Mouse (Mus musculus) midbrain, embryonic 11.5 days (tissue): Measurements from ENCODE around the gene Ssr3. TPM values are rescaled to one million over a fixed set of nuclear protein-coding genes. Genes with fewer than 3 reads are reported as not detected.
A peak's percentile ranks its signal among the peaks of the same experiment; 100 is the strongest.

Experiments
- ATAC-seq: fragments of 200-750 bp; cut with Nextera tagmentation; 2 replicates; pipeline ENCODE4 v1.8.0; 2017; ENCODE audit warnings: moderate TSS enrichment, moderate library complexity; ENCODE audit not compliant: low FRiP score
- DNase-seq: peaks from one replicate; pipeline ENCODE4 v3.0.0; 2015; ENCODE audit warnings: low spot score; ENCODE audit errors: missing footprints
- H3K27ac ChIP-seq: fragments of 300-500 bp; sonication (generic); 2 replicates; pipeline ENCODE4 v1.5.1; 2014; ENCODE audit warnings: low read depth, low read length
- H3K27me3 ChIP-seq: fragments of 300-500 bp; sonication (generic); 2 replicates; pipeline ENCODE4 v1.6.1; 2014; ENCODE audit warnings: mild to moderate bottlenecking, low read length, moderate library complexity, mixed read lengths; ENCODE audit not compliant: control insufficient read depth, insufficient read depth
- H3K36me3 ChIP-seq: fragments of 300-500 bp; sonication (generic); 2 replicates; pipeline ENCODE4 v1.6.1; 2014; ENCODE audit warnings: mild to moderate bottlenecking, low read length, moderate library complexity, mixed read lengths; ENCODE audit not compliant: control insufficient read depth, insufficient read depth
- H3K4me1 ChIP-seq: fragments of 300-500 bp; sonication (generic); 2 replicates; pipeline ENCODE4 v1.6.1; 2014; ENCODE audit warnings: low read length; ENCODE audit not compliant: control insufficient read depth, insufficient read depth
- H3K4me2 ChIP-seq: fragments of 300-500 bp; sonication (generic); 2 replicates; pipeline ENCODE4 v1.6.1; 2014; ENCODE audit warnings: mild to moderate bottlenecking, moderate library complexity
- H3K4me3 ChIP-seq: fragments of 300-500 bp; sonication (generic); 2 replicates; pipeline ENCODE4 v1.5.1; 2014; ENCODE audit warnings: low read depth, low read length
- H3K9ac ChIP-seq: fragments of 300-500 bp; sonication (generic); 2 replicates; pipeline ENCODE4 v1.6.1; 2014; ENCODE audit warnings: low read length
- H3K9me3 ChIP-seq: fragments of 300-500 bp; sonication (generic); 2 replicates; pipeline ENCODE4 v1.6.1; 2016; ENCODE audit warnings: low read length; ENCODE audit not compliant: control insufficient read depth
- WGBS: fragments of 180-500 bp; shearing (Covaris S2); extraction: QIAGEN DNeasy Blood & Tissue Kit; methylation state at CpG from one replicate; pipeline ENCODE4 v1.1.7; 2014; 5-methylcytosine and 5-hydroxymethylcytosine counted together
- polyA plus RNA-seq: library from polyadenylated mRNA; unstranded; fragments of >200 nt; fragmentation: Nextera tagmentation; extraction: Ambion mirVana; gene quantifications from 2 replicates; pipeline ENCODE4 v1.2.1, GENCODE M21; 2014

Gene Ssr3
- polyA plus RNA-seq, 1 experiment from 2014 or later: 295 TPM

DNA sequence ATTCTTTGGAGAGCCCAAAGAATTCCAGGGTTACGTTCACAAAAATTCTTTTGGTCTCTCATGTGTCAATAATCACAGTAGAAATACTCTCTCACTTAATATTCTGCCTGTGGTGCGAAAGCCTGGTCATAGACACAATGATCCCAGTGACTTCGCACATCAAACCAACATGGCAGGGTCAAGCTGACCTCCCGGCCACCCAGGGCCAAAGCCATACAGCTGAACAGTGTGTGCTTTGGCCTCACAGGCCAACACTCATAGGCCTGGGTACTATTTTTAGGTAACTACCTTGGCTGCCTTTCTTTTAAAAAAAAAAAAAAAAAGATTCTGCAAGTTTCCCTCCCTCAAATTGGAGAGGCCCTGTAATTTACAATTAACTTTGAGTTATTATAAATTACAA, 11.3 kb downstream of the Ssr3 start:
- H3K4me3 ChIP-seq: no peak overlapping the region
- H3K36me3 ChIP-seq: peaks cover 5% of the 10 kb centered on the region
- no peaks in the 10 kb centered on the region for H3K9me3 ChIP-seq
- WGBS: 79% methylated on average over 4 of the region's 4 CpGs
- DNase-seq (no peak), ATAC-seq (no peak)
- H3K9ac ChIP-seq: no peak overlapping the region
- H3K27ac ChIP-seq: no peak overlapping the region
- no peaks in the 10 kb centered on the region for H3K27me3 ChIP-seq
- H3K4me1 ChIP-seq: no peaks in the 10 kb centered on the region
- H3K4me2 ChIP-seq: no peak overlapping the region

DNA sequence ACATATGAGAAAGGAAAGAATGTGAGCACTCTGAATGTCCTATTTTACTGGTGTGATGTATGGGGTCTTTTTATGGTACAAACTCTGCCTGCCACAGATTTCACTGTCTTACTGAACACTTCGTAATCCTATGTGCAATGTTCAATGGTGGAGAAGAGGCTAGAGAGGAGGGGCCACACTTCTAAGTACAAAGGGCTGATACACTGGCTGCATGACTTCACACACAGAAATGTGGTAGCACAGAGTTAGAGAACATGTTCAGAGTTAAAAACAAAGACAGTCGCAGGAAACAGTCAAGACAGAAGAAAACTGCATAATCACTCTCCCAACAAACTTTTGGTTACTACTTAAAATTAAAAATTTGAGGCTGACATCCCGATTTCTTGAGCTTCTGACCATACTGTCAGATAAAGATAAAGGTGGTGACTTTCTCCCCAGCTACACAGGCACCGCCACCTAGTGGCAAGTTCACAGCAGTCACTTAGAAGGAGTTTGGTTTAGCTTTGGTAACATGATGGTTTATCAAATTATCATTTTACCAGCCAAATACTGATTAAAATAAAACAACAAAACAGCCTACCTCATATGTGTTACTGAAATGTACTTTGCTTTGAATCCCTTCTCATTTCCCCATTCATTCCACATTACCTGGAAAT, 12.4 kb downstream of the Ssr3 start:
- H3K4me3 ChIP-seq: no peak overlapping the region
- peaks cover 4% of the 10 kb centered on the region; the same call in 1 of the 2 replicates for H3K36me3 ChIP-seq
- H3K9me3 ChIP-seq: no peaks in the 10 kb centered on the region
- no peak overlapping the region for H3K27ac ChIP-seq
- WGBS: 75% methylated on average over 4 of the region's 4 CpGs
- H3K4me2 ChIP-seq: no peak overlapping the region
- ATAC-seq (0 out of 2 replicates have a peak, but pooled peaks have one; percentile 52), DNase-seq (peak; percentile 87)
- H3K4me1 ChIP-seq: no peaks in the 10 kb centered on the region
- no peak overlapping the region for H3K9ac ChIP-seq
- no peaks in the 10 kb centered on the region for H3K27me3 ChIP-seq

DNA sequence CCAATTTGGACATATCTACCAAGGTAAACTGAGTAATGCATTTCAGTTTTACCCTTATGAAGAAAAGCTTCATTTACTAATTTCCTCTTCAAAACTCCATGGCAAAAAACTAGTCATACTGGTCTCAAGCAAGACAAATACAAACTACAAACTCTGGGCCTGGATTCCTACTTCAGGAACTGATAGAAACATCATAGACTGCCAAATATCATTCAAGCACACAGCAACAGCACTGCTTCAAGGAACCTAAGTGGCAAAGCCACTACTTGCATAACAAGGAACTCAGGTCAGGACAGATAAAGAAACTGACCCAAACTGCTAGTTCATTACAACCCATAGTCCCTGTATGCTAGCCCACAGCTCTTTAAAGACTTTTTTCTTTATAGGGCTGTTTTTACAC, 13.7 kb downstream of the Ssr3 start:
- Histone ChIP-seq H3K9ac (no peak overlapping the region), H3K36me3 (peaks cover 4% of the 10 kb centered on the region; the same call in 1 of the 2 replicates), H3K27ac (no peak overlapping the region), H3K4me2 (no peak overlapping the region), H3K4me1 (peaks cover under 1% of the 10 kb centered on the region), H3K4me3 (no peak overlapping the region), H3K9me3 (no peaks in the 10 kb centered on the region), H3K27me3 (no peaks in the 10 kb centered on the region)
- DNase-seq (no peak), ATAC-seq (no peak)

DNA sequence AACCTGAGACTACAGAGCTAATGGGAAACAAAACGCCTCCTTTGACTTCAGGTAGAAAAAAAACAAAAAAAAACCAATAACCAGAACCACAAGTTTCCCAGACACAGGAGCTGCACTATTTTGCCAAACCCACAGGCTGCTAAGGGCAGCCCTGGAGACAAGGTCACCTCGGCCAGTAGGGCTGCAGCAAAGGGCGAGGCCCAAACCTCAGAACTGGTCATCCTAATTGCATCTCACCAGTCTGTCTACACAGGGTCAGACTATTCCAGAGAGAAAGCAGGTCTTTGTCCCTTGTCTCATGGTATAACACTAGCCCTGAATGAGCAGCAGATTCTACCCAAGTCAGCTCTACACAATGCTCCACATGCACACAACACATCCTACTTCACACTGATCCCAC, 17.7 kb downstream of the Ssr3 start:
- WGBS: 76% methylated on average over 3 of the region's 3 CpGs
- no peak overlapping the region for H3K9ac ChIP-seq
- no peaks in the 10 kb centered on the region for H3K9me3 ChIP-seq
- H3K36me3 ChIP-seq: peaks cover 4% of the 10 kb centered on the region; the same call in 1 of the 2 replicates
- no peak overlapping the region for H3K27ac ChIP-seq
- no peaks in the 10 kb centered on the region for H3K27me3 ChIP-seq
- H3K4me2 ChIP-seq: no peak overlapping the region
- ATAC-seq (no peak), DNase-seq (no peak)
- H3K4me1 ChIP-seq: peaks cover 2% of the 10 kb centered on the region
- no peak overlapping the region for H3K4me3 ChIP-seq

DNA sequence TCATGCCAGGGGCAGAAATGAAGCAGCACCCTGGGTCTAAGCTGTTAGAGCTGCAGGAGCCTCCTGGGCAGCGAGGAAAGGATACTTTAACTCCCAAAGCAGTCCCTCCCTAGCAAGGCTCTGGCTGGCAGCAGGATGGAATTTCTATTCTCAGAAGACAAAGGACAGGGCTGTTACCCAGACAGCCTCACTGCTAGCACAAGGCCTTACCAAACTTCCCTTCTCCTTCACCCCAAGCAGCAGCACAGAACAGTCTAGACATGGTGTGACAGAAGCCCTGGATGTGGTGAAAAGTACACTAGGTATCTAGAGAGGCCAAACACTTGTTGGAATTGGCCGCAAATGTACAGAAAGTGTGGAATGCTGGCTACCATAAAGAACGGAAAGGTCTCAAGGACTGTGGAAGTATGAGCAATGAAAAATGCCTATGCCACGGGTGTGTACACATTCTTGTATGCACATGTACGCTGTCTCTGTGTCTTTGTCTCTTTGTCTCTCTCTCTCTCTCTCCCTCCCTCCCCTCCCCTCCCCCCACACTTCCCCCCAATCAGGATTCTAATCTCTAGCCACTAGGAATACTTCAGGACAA, 18.7 kb downstream of the Ssr3 start:
- DNase-seq (no peak), ATAC-seq (peak; percentile 57; the same call in 1 of the 2 replicates)
- WGBS: 60% methylated on average over 5 of the region's 5 CpGs
- Histone ChIP-seq H3K36me3 (peaks cover 4% of the 10 kb centered on the region; the same call in 1 of the 2 replicates), H3K4me2 (no peak overlapping the region), H3K9me3 (no peaks in the 10 kb centered on the region), H3K9ac (peak overlapping the region; percentile 0; the same call in 1 of the 2 replicates), H3K4me1 (peaks cover 2% of the 10 kb centered on the region), H3K27ac (no peak overlapping the region), H3K27me3 (no peaks in the 10 kb centered on the region), H3K4me3 (no peak overlapping the region)

DNA sequence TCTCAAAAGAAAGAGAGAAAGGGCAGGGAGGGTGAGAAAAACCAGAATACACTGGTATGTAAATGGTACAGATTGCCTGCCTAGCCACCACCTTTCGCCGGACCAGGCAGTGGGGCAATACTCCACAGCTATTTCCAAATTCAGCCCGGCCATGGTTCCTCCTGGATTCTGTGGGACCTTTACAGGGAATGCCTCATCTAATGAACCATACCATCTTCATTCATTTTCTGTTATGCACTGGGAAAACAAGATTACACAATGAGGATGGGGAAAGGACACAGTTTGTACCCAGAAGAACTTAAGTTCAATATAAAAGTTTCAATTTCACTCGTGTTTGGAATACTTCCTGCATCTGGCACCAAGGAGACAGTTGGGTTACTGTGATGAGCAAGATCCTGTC, 19.9 kb downstream of the Ssr3 start:
- WGBS: 92% methylated on average over 4 of the region's 4 CpGs
- no peak overlapping the region for H3K4me3 ChIP-seq
- H3K9me3 ChIP-seq: no peaks in the 10 kb centered on the region
- no peak overlapping the region for H3K9ac ChIP-seq
- peaks cover 4% of the 10 kb centered on the region; the same call in 1 of the 2 replicates for H3K36me3 ChIP-seq
- DNase-seq: no peak
- H3K27me3 ChIP-seq: no peaks in the 10 kb centered on the region
- H3K4me1 ChIP-seq: peaks cover 2% of the 10 kb centered on the region
- ATAC-seq: no peak
- H3K27ac ChIP-seq: no peak overlapping the region
- H3K4me2 ChIP-seq: no peak overlapping the region

DNA sequence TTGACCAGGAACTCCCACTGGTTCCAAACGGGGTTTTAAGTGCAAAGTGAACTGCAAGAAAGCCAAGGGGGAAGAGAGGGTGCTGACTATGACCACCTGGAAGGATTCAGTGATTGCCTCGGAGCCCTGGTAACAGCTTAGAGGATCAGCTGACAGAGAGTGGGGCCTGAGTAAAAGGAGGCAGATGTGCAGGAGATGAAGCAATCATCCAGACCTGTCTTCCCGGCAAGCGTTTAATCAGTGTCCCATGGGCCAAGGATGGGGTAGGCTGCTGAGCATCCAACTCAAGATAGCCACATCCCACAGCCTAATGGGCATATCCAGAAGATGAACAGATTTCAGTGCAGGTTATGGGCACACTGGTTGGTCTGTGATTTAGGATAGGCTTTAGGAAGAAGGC, 24.5 kb downstream of the Ssr3 start:
- Histone ChIP-seq H3K27ac (no peak overlapping the region), H3K4me1 (no peaks in the 10 kb centered on the region), H3K4me3 (no peak overlapping the region), H3K4me2 (no peak overlapping the region), H3K27me3 (no peaks in the 10 kb centered on the region), H3K9ac (no peak overlapping the region), H3K9me3 (no peaks in the 10 kb centered on the region), H3K36me3 (no peaks in the 10 kb centered on the region)
- no peak for ATAC-seq
- WGBS: 66% methylated on average over 4 of the region's 4 CpGs
- DNase-seq: no peak

DNA sequence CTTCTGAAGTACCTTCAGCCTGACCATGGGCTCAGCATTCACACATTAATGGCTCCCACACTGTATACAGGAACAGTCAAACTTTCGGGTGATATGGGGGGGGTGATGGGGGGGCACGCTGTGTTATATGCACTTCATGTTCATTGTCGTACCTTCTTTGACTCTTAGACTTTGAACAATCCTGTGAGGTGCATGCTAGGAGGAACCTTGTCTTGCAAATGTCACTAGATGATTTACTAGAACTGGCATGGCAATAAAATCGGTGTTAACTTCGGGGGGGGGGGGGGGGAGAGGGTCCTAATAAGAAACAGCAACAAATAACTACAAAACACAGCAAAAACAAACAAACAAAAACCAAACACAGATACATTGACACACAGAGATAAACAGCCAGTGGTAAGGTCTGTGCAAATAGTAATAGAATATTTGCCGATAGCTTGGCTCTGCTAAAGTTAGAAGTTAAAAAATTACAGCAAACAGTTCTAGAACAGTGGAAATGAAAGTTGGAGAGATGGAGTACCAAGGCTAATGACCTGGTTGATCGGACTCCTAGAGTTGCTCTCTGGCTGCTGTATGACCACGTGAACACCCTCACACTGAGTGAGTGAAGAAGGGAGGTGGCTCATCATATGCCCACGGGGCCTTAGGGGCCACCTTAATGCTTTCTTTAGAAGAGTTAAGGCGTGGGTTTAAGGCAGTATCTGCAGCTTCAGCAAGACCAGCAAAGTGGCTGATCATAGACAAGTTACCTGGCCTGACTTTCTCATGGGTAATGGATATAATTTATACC, 26.3 kb downstream of the Ssr3 start:
- Histone ChIP-seq H3K36me3 (no peaks in the 10 kb centered on the region), H3K27me3 (no peaks in the 10 kb centered on the region), H3K9ac (no peak overlapping the region), H3K9me3 (no peaks in the 10 kb centered on the region), H3K4me2 (no peak overlapping the region), H3K27ac (no peak overlapping the region), H3K4me3 (no peak overlapping the region), H3K4me1 (no peaks in the 10 kb centered on the region)
- 90% methylated on average over 10 of the region's 10 CpGs for WGBS
- DNase-seq: no peak
- ATAC-seq: no peak

DNA sequence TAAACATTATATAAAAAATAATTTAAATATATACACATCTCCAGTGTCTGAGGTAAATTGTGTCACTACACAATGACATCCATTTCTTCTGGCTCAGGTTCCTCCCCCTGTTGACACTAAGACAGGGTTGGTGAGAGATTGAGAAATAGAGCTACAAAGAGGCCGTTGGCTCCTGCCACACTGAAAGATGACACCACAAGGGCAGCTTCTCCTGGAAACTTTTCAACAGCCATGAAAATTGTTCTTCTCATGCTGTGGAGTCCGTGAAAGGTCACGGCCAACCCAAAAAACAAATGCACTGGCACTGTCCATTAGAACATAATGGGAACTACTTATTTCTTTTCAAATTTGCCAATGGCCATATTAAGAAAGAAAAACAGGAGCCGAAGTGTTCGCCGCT, 27.2 kb downstream of the Ssr3 start:
- Histone ChIP-seq H3K27me3 (no peaks in the 10 kb centered on the region), H3K9me3 (no peaks in the 10 kb centered on the region), H3K4me3 (no peak overlapping the region), H3K4me2 (no peak overlapping the region), H3K27ac (no peak overlapping the region), H3K36me3 (no peaks in the 10 kb centered on the region), H3K9ac (no peak overlapping the region), H3K4me1 (no peaks in the 10 kb centered on the region)
- DNase-seq (no peak), ATAC-seq (no peak)
- 77% methylated on average over 6 of the region's 6 CpGs for WGBS
